In the genomic region with DNA sequence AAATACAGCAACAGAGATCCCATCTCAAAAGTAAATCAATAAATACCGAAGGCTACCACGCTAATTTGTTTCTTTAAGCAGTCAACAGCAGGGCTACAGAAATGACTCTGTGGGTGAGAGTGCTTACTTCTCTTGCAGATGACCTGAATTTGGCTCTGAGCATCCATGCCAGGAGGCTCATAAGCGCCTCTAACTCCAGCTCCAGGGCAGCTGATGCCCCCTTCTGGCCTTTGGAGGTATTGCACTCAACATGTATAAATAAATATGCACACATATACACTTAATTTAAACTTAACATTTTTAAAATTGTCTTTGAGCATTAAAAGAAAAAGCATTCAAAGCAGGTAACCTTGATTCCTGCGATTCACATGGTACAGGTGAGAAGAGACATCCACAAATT, we compare ENCODE assay signal across 10 mouse cellular contexts. TPM values are rescaled to one million over a fixed set of nuclear protein-coding genes. Genes with fewer than 3 reads are reported as not detected.
DNase-seq lines count a peak whose midpoint lies in the region; ATAC-seq and TF ChIP-seq lines count a peak whose summit lies in the region.
"Had no signal": no experiment of that assay in that cellular context is flagged by ENCODE, and none has a peak within 500 bp of the region (broad histone marks: within the 10 kb centered on the region; RNA-seq: fewer than 3 reads in every experiment).

No protein-coding gene starts in this region.

- no peaks in the 10 kb centered on the region for H3K27me3 ChIP-seq in hindbrain, postnatal 0 days (ENCODE audit: insufficient read depth, low read length)
- H3K27me3 ChIP-seq in hindbrain, embryonic 13.5 days: no peaks in the 10 kb centered on the region
- no peaks in the 10 kb centered on the region for H3K27me3 ChIP-seq in ES-Bruce4 (ENCODE audit: control insufficient read depth, insufficient read depth, low read length, poor library complexity, severe bottlenecking)

- H3K4me2 ChIP-seq in hindbrain, postnatal 0 days (ENCODE audit: low read depth, low read length): no peak overlapping the region
- H3K4me2 ChIP-seq in hindbrain, embryonic 13.5 days: no peak overlapping the region

- H3K4me1 ChIP-seq in hindbrain, postnatal 0 days (ENCODE audit: insufficient read depth, low read length): no peaks in the 10 kb centered on the region
- peaks cover 5% of the 10 kb centered on the region; the same call in 1 of the 2 replicates for H3K4me1 ChIP-seq in hindbrain, embryonic 13.5 days (replicated peaks)
- H3K4me1 ChIP-seq in ES-Bruce4 (ENCODE audit: control insufficient read depth, insufficient read depth, low read length): no peaks in the 10 kb centered on the region

- DNase-seq in hindbrain, postnatal 0 days (ENCODE audit: low spot score): peak; percentile 26
- DNase-seq in 416B (ENCODE audit: low read depth): peak; percentile 75
- DNase-seq in induced T-regulatory cell, adult 2 months (ENCODE audit: low read depth): peak; percentile 70
- DNase-seq in frontal cortex, adult 2 months (ENCODE audit: extremely low spot score in 1 of 2, low spot score in 1 of 2): no peak
- no peak for DNase-seq in urinary bladder, adult 2 months (ENCODE audit: low spot score)
- no peak for DNase-seq in ovary, postnatal 36 days (ENCODE audit: low spot score)
- DNase-seq: adrenal gland, postnatal 36 days; heart, postnatal 4 days had no signal

- H3K4me3 ChIP-seq in hindbrain, postnatal 0 days (ENCODE audit: low read length): no peak overlapping the region
- H3K4me3 ChIP-seq in hindbrain, embryonic 13.5 days: no peak overlapping the region
- no peak overlapping the region for H3K4me3 ChIP-seq in ES-Bruce4 (ENCODE audit: low read depth, low read length)

- WGBS in hindbrain, postnatal 0 days: 82% methylated on average over 4 of the region's 4 CpGs
- WGBS in hindbrain, embryonic 13.5 days: 80% methylated on average over 4 of the region's 4 CpGs

- H3K27ac ChIP-seq in hindbrain, postnatal 0 days: no peak overlapping the region
- H3K27ac ChIP-seq in hindbrain, embryonic 13.5 days: no peak overlapping the region
- no peak overlapping the region for H3K27ac ChIP-seq in ES-Bruce4 (ENCODE audit: insufficient read depth, low read length)

- TF ChIP-seq CTCF in hindbrain, postnatal 0 days (IDR thresholded peaks at IDR 0.05; ENCODE audit: low read depth): peak; percentile 63
- TF ChIP-seq CTCF in ES-Bruce4 (IDR thresholded peaks at IDR 0.05; ENCODE audit: low read depth, low read length): peak; percentile 71

- H3K9ac ChIP-seq in hindbrain, postnatal 0 days (replicated peaks; ENCODE audit: low read length): no peak overlapping the region
- H3K9ac ChIP-seq in hindbrain, embryonic 13.5 days: no peak overlapping the region
- no peak overlapping the region for H3K9ac ChIP-seq in ES-Bruce4 (ENCODE audit: low read depth, poor library complexity, severe bottlenecking)

- no peak for TF ChIP-seq EP300 in ES-Bruce4 (IDR thresholded peaks at IDR 0.05; ENCODE audit: insufficient read depth, low read depth, low read length)

- TF ChIP-seq POLR2A in ES-Bruce4 (IDR thresholded peaks at IDR 0.05; ENCODE audit: insufficient read depth, low read length): no peak

- no peak for ATAC-seq in hindbrain, postnatal 0 days
- no peak for ATAC-seq in hindbrain, embryonic 13.5 days (ENCODE audit: low FRiP score)

- H3K36me3 ChIP-seq in hindbrain, postnatal 0 days (ENCODE audit: insufficient read depth, low read length): peaks cover 13% of the 10 kb centered on the region; the same call in 1 of the 2 replicates
- peaks cover 63% of the 10 kb centered on the region for H3K36me3 ChIP-seq in hindbrain, embryonic 13.5 days
- H3K36me3 ChIP-seq in ES-Bruce4 (ENCODE audit: control insufficient read depth, insufficient read depth, low read length, poor library complexity, severe bottlenecking): no peaks in the 10 kb centered on the region

- H3K9me3 ChIP-seq in hindbrain, postnatal 0 days (ENCODE audit: low read length): no peaks in the 10 kb centered on the region
- H3K9me3 ChIP-seq in hindbrain, embryonic 13.5 days: no peaks in the 10 kb centered on the region
- no peaks in the 10 kb centered on the region for H3K9me3 ChIP-seq in ES-Bruce4 (replicated peaks; ENCODE audit: control insufficient read depth, insufficient read depth, low read length, poor library complexity, severe bottlenecking)

RNA-seq across cellular contexts. Expression of gene Fam227a, which starts 7.3 kb away (rescaled TPM):
- 6.4 and 8.4 TPM in 2 replicates for total RNA-seq in hindbrain, postnatal 0 days (2014; rRNA removed)
- polyA plus RNA-seq in hindbrain, postnatal 0 days (2015; fragmentation: Nextera tagmentation; extraction: Ambion mirVana): 2.1 and 3.1 TPM in 2 replicates
- 5.4 and 5.6 TPM in 2 replicates for polyA plus RNA-seq in hindbrain, embryonic 13.5 days (2015; fragmentation: Nextera tagmentation; extraction: Ambion mirVana)
- polyA plus RNA-seq in ES-Bruce4 (2011; ENCODE audit: insufficient read depth, insufficient read length, low read depth, missing spikeins): 3.2 and 3.4 TPM in 2 replicates
- 15.8 and 19.0 TPM in 2 replicates for polyA plus RNA-seq in frontal cortex, adult 2 months (2012; rRNA removed)
- polyA plus RNA-seq in urinary bladder, adult 2 months (2012; rRNA removed): 3.3 and 3.4 TPM in 2 replicates

RNA-seq across cellular contexts. Expression of gene Cby1, which starts 7.5 kb away (rescaled TPM):
- 48.2 and 54.2 TPM in 2 replicates for total RNA-seq in hindbrain, postnatal 0 days (2014; rRNA removed)
- polyA plus RNA-seq in hindbrain, postnatal 0 days (2015; fragmentation: Nextera tagmentation; extraction: Ambion mirVana): 91.5 and 92.0 TPM in 2 replicates
- 84.2 and 85.8 TPM in 2 replicates for polyA plus RNA-seq in hindbrain, embryonic 13.5 days (2015; fragmentation: Nextera tagmentation; extraction: Ambion mirVana)
- polyA plus RNA-seq in ES-Bruce4 (2011; ENCODE audit: insufficient read depth, insufficient read length, low read depth, missing spikeins): 22.0 and 28.7 TPM in 2 replicates
- polyA plus RNA-seq in frontal cortex, adult 2 months (2012; rRNA removed): 39.3 and 45.0 TPM in 2 replicates
- 14.8 and 16.4 TPM in 2 replicates for polyA plus RNA-seq in urinary bladder, adult 2 months (2012; rRNA removed)

RNA-seq across cellular contexts. Expression of gene Tomm22, which starts 19.2 kb away (rescaled TPM):
- total RNA-seq in hindbrain, postnatal 0 days (2014; rRNA removed): 139 and 149 TPM in 2 replicates
- polyA plus RNA-seq in hindbrain, postnatal 0 days (2015; fragmentation: Nextera tagmentation; extraction: Ambion mirVana): 239 and 241 TPM in 2 replicates
- polyA plus RNA-seq in hindbrain, embryonic 13.5 days (2015; fragmentation: Nextera tagmentation; extraction: Ambion mirVana): 246 and 253 TPM in 2 replicates
- 131 and 145 TPM in 2 replicates for polyA plus RNA-seq in ES-Bruce4 (2011; ENCODE audit: insufficient read depth, insufficient read length, low read depth, missing spikeins)
- 92.3 and 97.1 TPM in 2 replicates for polyA plus RNA-seq in frontal cortex, adult 2 months (2012; rRNA removed)
- 93.0 and 110 TPM in 2 replicates for polyA plus RNA-seq in urinary bladder, adult 2 months (2012; rRNA removed)

RNA-seq across cellular contexts. Expression of gene Josd1, which starts 36.2 kb away (rescaled TPM):
- 53.3 and 57.9 TPM in 2 replicates for total RNA-seq in hindbrain, postnatal 0 days (2014; rRNA removed)
- polyA plus RNA-seq in hindbrain, postnatal 0 days (2015; fragmentation: Nextera tagmentation; extraction: Ambion mirVana): 18.1 and 20.0 TPM in 2 replicates
- polyA plus RNA-seq in hindbrain, embryonic 13.5 days (2015; fragmentation: Nextera tagmentation; extraction: Ambion mirVana): 19.1 and 20.2 TPM in 2 replicates
- 20.7 and 20.9 TPM in 2 replicates for polyA plus RNA-seq in ES-Bruce4 (2011; ENCODE audit: insufficient read depth, insufficient read length, low read depth, missing spikeins)
- polyA plus RNA-seq in frontal cortex, adult 2 months (2012; rRNA removed): 53.0 and 53.8 TPM in 2 replicates
- 30.1 and 34.1 TPM in 2 replicates for polyA plus RNA-seq in urinary bladder, adult 2 months (2012; rRNA removed)

RNA-seq across cellular contexts. Expression of gene Gtpbp1, which starts 39.2 kb away (rescaled TPM):
- total RNA-seq in hindbrain, postnatal 0 days (2014; rRNA removed): 88.2 and 91.7 TPM in 2 replicates
- polyA plus RNA-seq in hindbrain, postnatal 0 days (2015; fragmentation: Nextera tagmentation; extraction: Ambion mirVana): 36.7 and 38.3 TPM in 2 replicates
- 44.8 and 45.2 TPM in 2 replicates for polyA plus RNA-seq in hindbrain, embryonic 13.5 days (2015; fragmentation: Nextera tagmentation; extraction: Ambion mirVana)
- 32.4 and 38.3 TPM in 2 replicates for polyA plus RNA-seq in ES-Bruce4 (2011; ENCODE audit: insufficient read depth, insufficient read length, low read depth, missing spikeins)
- 45.0 and 46.6 TPM in 2 replicates for polyA plus RNA-seq in frontal cortex, adult 2 months (2012; rRNA removed)
- polyA plus RNA-seq in urinary bladder, adult 2 months (2012; rRNA removed): 20.0 and 32.1 TPM in 2 replicates

Comparison
In these comparisons a context has a peak if more than half of its experiments do, and no peak if none do; other contexts are left out.
1. DNase-seq: peak in hindbrain, postnatal 0 days (single experiment), 416B (single experiment) and induced T-regulatory cell, adult 2 months (single experiment); none in frontal cortex, adult 2 months (0 of 2), urinary bladder, adult 2 months (single experiment) and ovary, postnatal 36 days (single experiment).